Mouse (Mus musculus): Measurements from ENCODE around the gene Fam181b. TPM values are rescaled to one million over a fixed set of nuclear protein-coding genes. Genes with fewer than 3 reads are reported as not detected.

Fam181b gene
- total and polyA plus RNA-seq, 2 experiments from 2014 or later = 55.2 to 98.9 TPM

DNA sequence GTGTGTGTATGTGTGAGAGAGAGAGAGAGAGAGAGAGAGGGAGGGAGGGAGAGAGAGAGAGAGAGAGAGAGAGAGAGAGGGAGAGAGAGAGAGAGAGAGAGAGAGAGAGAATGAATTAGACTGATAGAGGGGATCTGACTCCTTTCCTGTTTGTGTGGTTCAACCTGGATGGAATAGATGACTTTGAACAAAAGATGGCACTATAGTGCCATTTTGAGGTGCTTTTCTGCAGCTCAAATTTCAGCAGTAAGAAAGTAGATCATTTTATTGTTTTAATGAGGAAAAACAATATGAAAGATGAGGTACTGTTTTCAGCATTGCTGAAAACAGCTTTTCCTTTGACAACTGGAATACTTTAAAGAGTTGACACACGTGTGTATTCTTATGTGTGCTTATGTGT is 37.9 kb downstream of the Fam181b start:
- H3K4me1 ChIP-seq (ENCODE audit: insufficient read depth, low read length) = no peaks in the 10 kb centered on the region
- H3K4me2 ChIP-seq (ENCODE audit: low read depth, low read length) = no peak overlapping the region
- WGBS = 71% methylated on average over 1 of the region's 1 CpGs
- TF ChIP-seq CTCF (IDR thresholded peaks at IDR 0.05; ENCODE audit: low read depth) = peak; percentile 31
- H3K27me3 ChIP-seq (ENCODE audit: insufficient read depth, low read length) = no peaks in the 10 kb centered on the region
- ATAC-seq = no peak
- H3K4me3 ChIP-seq (ENCODE audit: low read length) = no peak overlapping the region
- no peak overlapping the region for H3K9ac ChIP-seq (replicated peaks; ENCODE audit: low read length)
- H3K27ac ChIP-seq = no peak overlapping the region
- H3K36me3 ChIP-seq (ENCODE audit: insufficient read depth, low read length) = no peaks in the 10 kb centered on the region
- DNase-seq (ENCODE audit: low spot score) = peak; percentile 36
- no peaks in the 10 kb centered on the region for H3K9me3 ChIP-seq (ENCODE audit: low read length)

DNA sequence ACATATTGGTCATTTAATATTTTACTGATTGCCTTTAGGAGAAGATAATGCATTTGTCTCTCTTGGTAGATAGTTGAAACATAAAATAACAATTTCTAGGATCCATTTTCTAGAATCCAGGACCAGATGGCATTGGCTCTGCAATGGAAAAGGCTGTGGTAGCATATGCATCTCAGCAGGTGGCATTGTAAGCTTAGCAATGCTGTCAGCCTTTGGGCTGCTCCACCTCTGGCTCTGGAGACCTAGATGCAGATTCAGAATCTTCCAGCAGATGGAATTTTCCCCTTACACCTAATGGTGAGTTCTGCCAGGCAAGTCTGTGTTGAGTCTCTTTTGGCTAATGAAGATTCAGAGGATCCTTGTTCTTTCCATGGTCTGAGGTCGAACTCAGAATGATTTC is 44.3 kb downstream of the Fam181b start:
- Histone ChIP-seq H3K27ac (no peak overlapping the region), H3K4me1 (ENCODE audit: insufficient read depth, low read length) (no peaks in the 10 kb centered on the region), H3K36me3 (ENCODE audit: insufficient read depth, low read length) (no peaks in the 10 kb centered on the region), H3K9ac (replicated peaks; ENCODE audit: low read length) (no peak overlapping the region), H3K4me3 (ENCODE audit: low read length) (no peak overlapping the region), H3K27me3 (ENCODE audit: insufficient read depth, low read length) (no peaks in the 10 kb centered on the region), H3K9me3 (ENCODE audit: low read length) (no peaks in the 10 kb centered on the region), H3K4me2 (ENCODE audit: low read depth, low read length) (no peak overlapping the region)
- peak; percentile 61 for TF ChIP-seq CTCF (IDR thresholded peaks at IDR 0.05; ENCODE audit: low read depth)
- DNase-seq (ENCODE audit: low spot score) = peak; percentile 70
- 73% methylated on average over 1 of the region's 1 CpGs for WGBS
- ATAC-seq = no peak

Other genes with a start within 250 kb of the Fam181b start
- gene Ddias, start 205.6 kb upstream of the Fam181b start, total RNA-seq (2014; rRNA removed) = 1.4 and 1.8 TPM in 2 replicates
- 3.5 and 3.8 TPM in 2 replicates for gene Ddias, start 205.6 kb upstream of the Fam181b start, polyA plus RNA-seq (2015; fragmentation: Nextera tagmentation; extraction: Ambion mirVana)
- 19.2 and 23.2 TPM in 2 replicates for gene Prcp, start 205.4 kb upstream of the Fam181b start, total RNA-seq (2014; rRNA removed)
- 13.3 and 14.3 TPM in 2 replicates for gene Prcp, start 205.4 kb upstream of the Fam181b start, polyA plus RNA-seq (2015; fragmentation: Nextera tagmentation; extraction: Ambion mirVana)

All from hindbrain, postnatal 0 days (tissue).